Mouse (Mus musculus) liver, adult 2 months (tissue): ENCODE measurements around the gene Synpr.

Experiments
- CTCF ChIP-seq: fragments of 200-500 bp; IDR thresholded peaks from 2 replicates; pipeline ENCODE4 v1.5.1; 2011; ENCODE audit warnings: low read depth, low read length, control low read depth
- POLR2A ChIP-seq: fragments of 200-500 bp; IDR thresholded peaks from 2 replicates; pipeline ENCODE4 v1.6.1; 2011; ENCODE audit warnings: low read length, control low read depth; ENCODE audit not compliant: insufficient read depth; ENCODE audit errors: extremely low read depth

DNA sequence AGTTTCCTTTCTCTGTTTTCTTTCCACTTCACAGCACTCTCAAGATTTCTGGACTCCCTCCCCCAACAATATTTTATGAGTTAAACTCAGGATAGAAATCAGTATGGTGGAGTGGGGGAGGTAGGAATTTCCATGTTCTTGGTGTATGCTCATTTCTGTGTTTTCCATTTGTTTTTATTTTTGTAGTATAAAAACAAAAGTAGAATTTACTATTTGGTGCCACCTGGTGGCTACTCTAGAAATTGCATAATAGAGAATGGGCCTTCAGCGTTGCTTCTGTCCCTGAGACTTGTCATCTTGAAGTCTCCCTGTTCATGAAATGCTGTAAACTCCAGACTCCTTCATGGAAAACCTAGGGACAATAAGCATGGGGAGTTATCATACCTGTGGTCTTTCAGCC is 47.7 kb upstream of the Synpr start:
- peak; percentile 16; the same call in 1 of the 2 replicates for TF ChIP-seq CTCF
- TF ChIP-seq POLR2A, result no peak
